Mouse (Mus musculus): ENCODE results near the gene Mzf1. TPM values are rescaled to one million over a fixed set of nuclear protein-coding genes. Genes with fewer than 3 reads are reported as not detected.

Mzf1 gene
- polyA plus RNA-seq, 1 experiment, result 0.95 TPM

- TF ChIP-seq POLR2A (IDR thresholded peaks at IDR 0.05; ENCODE audit: low read depth, low read length), result no peak
- TF ChIP-seq CTCF (IDR thresholded peaks at IDR 0.05; ENCODE audit: extremely low read depth, insufficient read length, insufficient replicate concordance, low read depth, low read length), result no peak
- 84% methylated on average over 5 of the region's 5 CpGs for WGBS
These were observed 51.2 kb downstream of the Mzf1 start for GRCm38 (mm10) chr7:13003380-13003779.

GRCm38 (mm10) chr7:13001584-13001983 lies 53.0 kb downstream of the Mzf1 start:
- TF ChIP-seq POLR2A (IDR thresholded peaks at IDR 0.05; ENCODE audit: low read depth, low read length), result no peak
- TF ChIP-seq CTCF (IDR thresholded peaks at IDR 0.05; ENCODE audit: extremely low read depth, insufficient read length, insufficient replicate concordance, low read depth, low read length), result no peak
- no peaks in the 10 kb centered on the region for H3K27me3 ChIP-seq (ENCODE audit: control insufficient read depth, insufficient read depth, low read length)
- peaks cover 2% of the 10 kb centered on the region for H3K4me1 ChIP-seq (ENCODE audit: control insufficient read depth, insufficient read depth, insufficient read length, low read length)
- WGBS, result 27% methylated on average over 1 of the region's 1 CpGs
- H3K27ac ChIP-seq (ENCODE audit: insufficient read depth, low read depth, low read length), result no peak overlapping the region
- no peak overlapping the region for H3K4me3 ChIP-seq (ENCODE audit: low read depth, low read length)
- H3K36me3 ChIP-seq (ENCODE audit: control insufficient read depth, insufficient read depth, low read length), result peaks cover 9% of the 10 kb centered on the region

More at GRCm38 (mm10) chr7:13003380-13003779, 51.2 kb downstream of the Mzf1 start:
- Histone ChIP-seq H3K36me3 (ENCODE audit: control insufficient read depth, insufficient read depth, low read length) (peaks cover 20% of the 10 kb centered on the region), H3K27ac (ENCODE audit: insufficient read depth, low read depth, low read length) (no peak overlapping the region), H3K27me3 (ENCODE audit: control insufficient read depth, insufficient read depth, low read length) (no peaks in the 10 kb centered on the region), H3K4me1 (ENCODE audit: control insufficient read depth, insufficient read depth, insufficient read length, low read length) (no peaks in the 10 kb centered on the region), H3K4me3 (ENCODE audit: low read depth, low read length) (no peak overlapping the region)

GRCm38 (mm10) chr7:12998851-12999250 lies 55.7 kb downstream of the Mzf1 start, which contains the start of gene Trim28:
Gene Trim28, plus strand, starts transcription at chr7:12999114.
- H3K27ac ChIP-seq (ENCODE audit: insufficient read depth, low read depth, low read length), result no peak within 1 kb of the TSS
- H3K36me3 ChIP-seq (ENCODE audit: control insufficient read depth, insufficient read depth, low read length), result no peaks in the 10 kb centered on the region
- no peak for TF ChIP-seq CTCF (IDR thresholded peaks at IDR 0.05; ENCODE audit: extremely low read depth, insufficient read length, insufficient replicate concordance, low read depth, low read length)
- no peak for TF ChIP-seq POLR2A (IDR thresholded peaks at IDR 0.05; ENCODE audit: low read depth, low read length)
- H3K27me3 ChIP-seq (ENCODE audit: control insufficient read depth, insufficient read depth, low read length), result no peaks in the 10 kb centered on the region
- H3K4me1 ChIP-seq (ENCODE audit: control insufficient read depth, insufficient read depth, insufficient read length, low read length), result peaks cover 2% of the 10 kb centered on the region
- 82% methylated on average over 3 of the region's 3 CpGs for WGBS
- H3K4me3 ChIP-seq (ENCODE audit: low read depth, low read length), result no peak within 1 kb of the TSS

- Histone ChIP-seq H3K4me3 (ENCODE audit: low read depth, low read length) (no peak within 1 kb of the TSS), H3K27ac (ENCODE audit: insufficient read depth, low read depth, low read length) (no peak within 1 kb of the TSS), H3K4me1 (ENCODE audit: control insufficient read depth, insufficient read depth, insufficient read length, low read length) (peaks cover 2% of the 10 kb centered on the region), H3K36me3 (ENCODE audit: control insufficient read depth, insufficient read depth, low read length) (no peaks in the 10 kb centered on the region), H3K27me3 (ENCODE audit: control insufficient read depth, insufficient read depth, low read length) (no peaks in the 10 kb centered on the region)
- no peak for TF ChIP-seq CTCF (IDR thresholded peaks at IDR 0.05; ENCODE audit: extremely low read depth, insufficient read length, insufficient replicate concordance, low read depth, low read length)
- TF ChIP-seq POLR2A (IDR thresholded peaks at IDR 0.05; ENCODE audit: low read depth, low read length), result no peak
- 42% methylated on average over 5 of the region's 5 CpGs for WGBS
These were observed 56.5 kb downstream of the Mzf1 start, which contains the start of gene Slc27a5 for GRCm38 (mm10) chr7:12998053-12998452. Gene Slc27a5, minus strand, starts transcription at chr7:12998192.

DNA sequence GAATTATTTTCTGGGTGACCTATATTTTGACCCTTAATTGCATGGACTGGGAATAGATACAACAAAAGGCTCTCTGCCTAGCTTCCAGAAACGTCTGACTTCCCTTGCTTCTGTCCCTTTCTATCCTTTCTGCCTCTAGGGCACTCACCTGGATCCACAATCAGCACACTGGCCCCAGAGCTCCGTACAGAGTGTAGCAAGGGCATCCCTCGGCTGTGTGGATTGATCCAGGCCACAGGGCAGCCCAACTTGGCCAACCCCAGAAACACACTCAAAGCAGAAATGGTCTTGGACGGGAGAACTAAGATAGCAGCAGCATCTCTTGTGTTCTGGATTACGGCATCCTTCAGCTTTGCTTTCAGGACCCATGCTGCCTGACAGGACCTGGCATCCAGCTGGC lies 57.3 kb downstream of the Mzf1 start:
- no peak overlapping the region for H3K27ac ChIP-seq (ENCODE audit: insufficient read depth, low read depth, low read length)
- no peaks in the 10 kb centered on the region for H3K36me3 ChIP-seq (ENCODE audit: control insufficient read depth, insufficient read depth, low read length)
- H3K4me1 ChIP-seq (ENCODE audit: control insufficient read depth, insufficient read depth, insufficient read length, low read length), result peaks cover 2% of the 10 kb centered on the region
- WGBS, result 77% methylated on average over 5 of the region's 5 CpGs
- TF ChIP-seq CTCF (IDR thresholded peaks at IDR 0.05; ENCODE audit: extremely low read depth, insufficient read length, insufficient replicate concordance, low read depth, low read length), result no peak
- TF ChIP-seq POLR2A (IDR thresholded peaks at IDR 0.05; ENCODE audit: low read depth, low read length), result no peak
- H3K27me3 ChIP-seq (ENCODE audit: control insufficient read depth, insufficient read depth, low read length), result no peaks in the 10 kb centered on the region
- H3K4me3 ChIP-seq (ENCODE audit: low read depth, low read length), result no peak overlapping the region

- Histone ChIP-seq H3K27me3 (ENCODE audit: control insufficient read depth, insufficient read depth, low read length) (no peaks in the 10 kb centered on the region), H3K27ac (ENCODE audit: insufficient read depth, low read depth, low read length) (no peak overlapping the region), H3K4me3 (ENCODE audit: low read depth, low read length) (no peak overlapping the region), H3K36me3 (ENCODE audit: control insufficient read depth, insufficient read depth, low read length) (no peaks in the 10 kb centered on the region), H3K4me1 (ENCODE audit: control insufficient read depth, insufficient read depth, insufficient read length, low read length) (peaks cover 2% of the 10 kb centered on the region)
- no peak for TF ChIP-seq CTCF (IDR thresholded peaks at IDR 0.05; ENCODE audit: extremely low read depth, insufficient read length, insufficient replicate concordance, low read depth, low read length)
- TF ChIP-seq POLR2A (IDR thresholded peaks at IDR 0.05; ENCODE audit: low read depth, low read length), result no peak
These were observed 58.7 kb downstream of the Mzf1 start for GRCm38 (mm10) chr7:12995862-12996261.

DNA sequence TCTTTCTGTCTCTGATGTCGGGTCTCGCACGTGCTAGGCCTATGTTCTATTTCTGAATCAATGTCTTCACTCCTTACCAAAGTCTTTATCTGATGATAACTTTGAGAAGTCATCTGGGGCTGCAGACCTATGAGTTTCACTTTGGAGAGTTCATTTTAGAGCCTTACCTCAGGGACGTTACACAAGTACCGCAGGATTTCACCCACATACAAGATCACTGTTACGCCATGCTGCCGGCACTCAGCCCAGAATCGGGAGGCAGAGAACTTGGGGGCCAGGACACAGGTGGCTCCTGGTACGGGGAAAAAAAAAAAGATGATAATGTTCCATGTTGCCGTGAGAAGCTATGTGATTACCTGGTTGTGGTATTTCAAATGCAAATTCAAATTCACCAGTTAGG lies 61.4 kb downstream of the Mzf1 start:
- no peaks in the 10 kb centered on the region for H3K36me3 ChIP-seq (ENCODE audit: control insufficient read depth, insufficient read depth, low read length)
- H3K27me3 ChIP-seq (ENCODE audit: control insufficient read depth, insufficient read depth, low read length), result no peaks in the 10 kb centered on the region
- 87% methylated on average over 10 of the region's 10 CpGs for WGBS
- TF ChIP-seq POLR2A (IDR thresholded peaks at IDR 0.05; ENCODE audit: low read depth, low read length) (no peak), CTCF (IDR thresholded peaks at IDR 0.05; ENCODE audit: extremely low read depth, insufficient read length, insufficient replicate concordance, low read depth, low read length) (no peak)
- H3K4me3 ChIP-seq (ENCODE audit: low read depth, low read length), result no peak overlapping the region
- H3K27ac ChIP-seq (ENCODE audit: insufficient read depth, low read depth, low read length), result no peak overlapping the region
- H3K4me1 ChIP-seq (ENCODE audit: control insufficient read depth, insufficient read depth, insufficient read length, low read length), result peaks cover 2% of the 10 kb centered on the region

Other genes starting within 250 kb of the Mzf1 start
- gene Zfp329, start 235.9 kb downstream of the Mzf1 start, polyA plus RNA-seq (2012; rRNA removed), result 0.11 and 0.22 TPM in 2 replicates
- gene Zfp110, start 220.0 kb downstream of the Mzf1 start, polyA plus RNA-seq (2012; rRNA removed), result 3.3 and 5.3 TPM in 2 replicates
- 0.15 TPM in 2 replicates for gene Zfp128, start 173.6 kb downstream of the Mzf1 start, polyA plus RNA-seq (2012; rRNA removed)
- gene Zscan22, start 156.9 kb downstream of the Mzf1 start, polyA plus RNA-seq (2012; rRNA removed), result 4.0 and 5.6 TPM in 2 replicates
- gene Rps5, start 132.5 kb downstream of the Mzf1 start, polyA plus RNA-seq (2012; rRNA removed), result 1,663 and 2,242 TPM in 2 replicates
- 0.22 and 0.41 TPM in 2 replicates for gene Rnf225, start 127.3 kb downstream of the Mzf1 start, polyA plus RNA-seq (2012; rRNA removed)
- gene Zfp324, start 88.9 kb downstream of the Mzf1 start, polyA plus RNA-seq (2012; rRNA removed), result 3.1 and 3.5 TPM in 2 replicates
- gene Zfp446, start 76.9 kb downstream of the Mzf1 start, polyA plus RNA-seq (2012; rRNA removed), result 1.2 and 1.8 TPM in 2 replicates
- gene Slc27a5, start 56.6 kb downstream of the Mzf1 start, polyA plus RNA-seq (2012; rRNA removed), result 0.19 TPM in 1 of 2 replicates, not detected in the other
- gene Trim28, start 55.6 kb downstream of the Mzf1 start, polyA plus RNA-seq (2012; rRNA removed), result 101 and 195 TPM in 2 replicates
- gene Zbtb45, start 44.7 kb downstream of the Mzf1 start, polyA plus RNA-seq (2012; rRNA removed), result 22.1 and 46.2 TPM in 2 replicates
- gene Chmp2a, start 20.0 kb downstream of the Mzf1 start, polyA plus RNA-seq (2012; rRNA removed), result 58.3 and 102 TPM in 2 replicates
- gene Ube2m, start 16.5 kb downstream of the Mzf1 start, polyA plus RNA-seq (2012; rRNA removed), result 56.0 and 93.7 TPM in 2 replicates
- gene Vmn1r85, start 40.4 kb upstream of the Mzf1 start, polyA plus RNA-seq (2012; rRNA removed), result not detected in 2 replicates
- not detected in 2 replicates for gene Vmn1r86, start 65.2 kb upstream of the Mzf1 start, polyA plus RNA-seq (2012; rRNA removed)
- not detected in 2 replicates for gene Vmn1r87, start 85.4 kb upstream of the Mzf1 start, polyA plus RNA-seq (2012; rRNA removed)
- gene Vmn1r88, start 104.8 kb upstream of the Mzf1 start, polyA plus RNA-seq (2012; rRNA removed), result not detected in 2 replicates
- not detected in 2 replicates for gene Vmn1r89, start 158.3 kb upstream of the Mzf1 start, polyA plus RNA-seq (2012; rRNA removed)
- 4.0 and 10.1 TPM in 2 replicates for gene Lig1, start 222.5 kb upstream of the Mzf1 start, polyA plus RNA-seq (2012; rRNA removed)
- 1.7 and 2.4 TPM in 2 replicates for gene Zswim9, start 224.0 kb upstream of the Mzf1 start, polyA plus RNA-seq (2012; rRNA removed)